Mouse (Mus musculus) forebrain, embryonic 11.5 days (tissue): ENCODE data around the gene Gm13276. TPM values are rescaled to one million over a fixed set of nuclear protein-coding genes. Genes with fewer than 3 reads are reported as not detected.
"Not testable (repeated sequence)": the region's sequence is repeated elsewhere in the genome, so short reads cannot be mapped to it uniquely, and the experiment has no call there.

Experiments
- ATAC-seq: fragments of 200-750 bp; cut with Nextera tagmentation; replicated peaks from 2 replicates; pipeline ENCODE4 v1.8.0; 2017; ENCODE audit warnings: moderate TSS enrichment; ENCODE audit not compliant: low FRiP score
- DNase-seq: peaks from one replicate; pipeline ENCODE4 v3.0.0-alpha.2; 2017; ENCODE audit warnings: low spot score
- H3K27ac ChIP-seq: fragments of 300-500 bp; sonication (generic); 2 replicates; pipeline ENCODE4 v1.5.1; 2014; ENCODE audit warnings: low read depth, low read length
- H3K27me3 ChIP-seq: fragments of 300-500 bp; sonication (generic); 2 replicates; pipeline ENCODE4 v1.6.1; 2014; ENCODE audit warnings: mild to moderate bottlenecking, low read length, mixed read lengths; ENCODE audit not compliant: control insufficient read depth, insufficient read depth
- H3K36me3 ChIP-seq: fragments of 300-500 bp; sonication (generic); 2 replicates; pipeline ENCODE4 v1.6.1; 2014; ENCODE audit warnings: mild to moderate bottlenecking, low read length, moderate library complexity, mixed read lengths; ENCODE audit not compliant: control insufficient read depth, insufficient read depth
- H3K4me1 ChIP-seq: fragments of 300-500 bp; sonication (generic); replicated peaks from 2 replicates; pipeline ENCODE4 v1.6.1; 2014; ENCODE audit warnings: low read length, mixed read lengths; ENCODE audit not compliant: control insufficient read depth, insufficient read depth
- H3K4me2 ChIP-seq: fragments of 300-500 bp; sonication (generic); 2 replicates; pipeline ENCODE4 v1.6.1; 2014; ENCODE audit warnings: low read depth, mild to moderate bottlenecking, low read length, moderate library complexity, mixed read lengths; ENCODE audit not compliant: severe bottlenecking
- H3K4me3 ChIP-seq: fragments of 300-500 bp; sonication (generic); 2 replicates; pipeline ENCODE4 v1.5.1; 2014; ENCODE audit warnings: low read depth, low read length
- H3K9ac ChIP-seq: fragments of 300-500 bp; sonication (generic); 2 replicates; pipeline ENCODE4 v1.6.1; 2014; ENCODE audit warnings: low read length
- H3K9me3 ChIP-seq: fragments of 300-500 bp; sonication (generic); 2 replicates; pipeline ENCODE4 v1.6.1; 2016; ENCODE audit warnings: low read length, mixed read lengths; ENCODE audit not compliant: control insufficient read depth
- WGBS: fragments of 180-500 bp; shearing (Covaris S2); extraction: QIAGEN DNeasy Blood & Tissue Kit; methylation state at CpG from one replicate; pipeline ENCODE4 v1.1.7; 2014; 5-methylcytosine and 5-hydroxymethylcytosine counted together
- polyA plus RNA-seq: library from polyadenylated mRNA; unstranded; fragments of >200 nt; fragmentation: Nextera tagmentation; extraction: Ambion mirVana; gene quantifications from 2 replicates; pipeline ENCODE4 v1.2.1, GENCODE M21; 2014

Gene Gm13276
- polyA plus RNA-seq, result not detected in 2 replicates

DNA sequence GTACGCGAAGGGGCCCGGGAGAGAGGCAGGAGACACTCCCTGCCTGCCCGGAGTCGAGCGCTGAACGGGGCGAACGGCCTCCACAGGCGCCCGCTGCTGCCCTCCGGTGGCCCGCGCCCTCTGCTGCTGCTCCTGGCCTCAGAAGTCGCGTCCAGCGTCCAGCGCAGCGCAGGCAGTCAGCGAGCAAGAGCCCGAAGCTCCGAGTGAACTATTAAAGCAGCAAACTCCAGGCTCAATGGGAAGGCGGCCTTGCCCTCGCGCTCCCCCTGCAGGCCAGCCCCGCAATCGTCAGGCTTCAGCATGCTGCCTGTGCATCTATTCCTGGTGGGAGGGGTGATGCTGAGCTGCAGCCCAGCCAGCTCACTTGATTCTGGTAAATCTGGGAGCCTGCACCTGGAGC, at the start of gene Gm13276:
Gm13276 (plus strand) TSS at position 301 of the 400 bp plus-strand sequence.
- not testable (repeated sequence) for H3K36me3 ChIP-seq, ATAC-seq, H3K27ac ChIP-seq, H3K4me2 ChIP-seq, H3K9ac ChIP-seq, H3K4me3 ChIP-seq, H3K4me1 ChIP-seq, H3K27me3 ChIP-seq, DNase-seq, H3K9me3 ChIP-seq
- no CpG with 5 or more reads among the region's 27 CpGs for WGBS

DNA sequence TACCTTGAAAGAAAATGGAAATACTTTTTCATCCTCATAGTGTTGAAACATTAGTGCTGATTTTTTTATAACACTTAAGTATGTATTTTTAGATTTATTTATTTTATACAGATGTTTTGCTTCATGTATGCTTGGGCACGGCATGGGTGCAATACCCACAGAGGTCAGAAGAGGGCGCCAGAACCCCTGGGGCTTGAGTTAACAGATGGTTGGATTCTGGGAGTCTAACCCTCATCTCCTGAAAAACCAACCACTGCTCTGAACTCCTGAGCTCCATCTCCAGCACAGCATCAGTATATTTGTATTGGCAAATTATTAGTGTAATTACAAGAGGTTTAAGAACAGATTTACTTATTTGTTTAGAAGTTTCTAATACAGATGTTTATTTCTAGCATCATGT, 47.0 kb upstream of the Gm13276 start:
- no peaks in the 10 kb centered on the region for H3K27me3 ChIP-seq
- no peak overlapping the region for H3K4me2 ChIP-seq
- no peak overlapping the region for H3K4me3 ChIP-seq
- no peaks in the 10 kb centered on the region for H3K9me3 ChIP-seq
- H3K27ac ChIP-seq, result no peak overlapping the region
- 6% methylated on average over 2 of the region's 2 CpGs for WGBS
- no peaks in the 10 kb centered on the region for H3K4me1 ChIP-seq
- ATAC-seq, result peak; percentile 61; the same call in 1 of the 2 replicates
- peak; percentile 90 for DNase-seq
- H3K9ac ChIP-seq, result no peak overlapping the region
- no peaks in the 10 kb centered on the region for H3K36me3 ChIP-seq

- Histone ChIP-seq H3K4me3 (no peak overlapping the region), H3K36me3 (no peaks in the 10 kb centered on the region), H3K9ac (no peak overlapping the region), H3K4me1 (no peaks in the 10 kb centered on the region), H3K27me3 (no peaks in the 10 kb centered on the region), H3K9me3 (no peaks in the 10 kb centered on the region), H3K4me2 (no peak overlapping the region), H3K27ac (no peak overlapping the region)
- DNase-seq, result no peak
- no peak for ATAC-seq
- WGBS, result 95% methylated on average over 6 of the region's 6 CpGs
These were observed 46.5 kb upstream of the Gm13276 start for GRCm38 (mm10) chr4:88739036-88739435.

DNA sequence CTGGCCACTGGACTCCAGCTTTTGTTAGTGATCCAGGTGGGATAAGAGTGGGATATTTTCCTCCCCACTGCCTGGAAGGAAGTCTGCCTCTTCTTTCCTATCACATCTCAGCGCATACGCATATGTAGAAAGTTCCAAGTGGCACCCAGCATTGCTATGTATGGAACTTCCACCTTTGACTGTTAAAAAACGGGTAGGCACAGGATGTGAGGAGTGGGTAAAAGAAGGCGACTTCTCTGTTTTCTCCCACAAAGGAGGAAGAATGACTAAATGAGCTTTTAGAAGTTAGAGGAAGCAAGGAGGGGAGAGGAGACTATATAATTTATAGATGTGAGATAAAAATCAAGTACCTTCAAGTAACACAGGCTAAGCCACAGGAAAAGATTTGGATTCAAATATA, 44.1 kb upstream of the Gm13276 start:
- Histone ChIP-seq H3K9me3 (no peaks in the 10 kb centered on the region), H3K4me1 (no peaks in the 10 kb centered on the region), H3K4me2 (no peak overlapping the region), H3K4me3 (no peak overlapping the region), H3K36me3 (no peaks in the 10 kb centered on the region), H3K27me3 (no peaks in the 10 kb centered on the region), H3K27ac (no peak overlapping the region), H3K9ac (no peak overlapping the region)
- WGBS, result 93% methylated on average over 4 of the region's 4 CpGs
- ATAC-seq (no peak), DNase-seq (no peak)

DNA sequence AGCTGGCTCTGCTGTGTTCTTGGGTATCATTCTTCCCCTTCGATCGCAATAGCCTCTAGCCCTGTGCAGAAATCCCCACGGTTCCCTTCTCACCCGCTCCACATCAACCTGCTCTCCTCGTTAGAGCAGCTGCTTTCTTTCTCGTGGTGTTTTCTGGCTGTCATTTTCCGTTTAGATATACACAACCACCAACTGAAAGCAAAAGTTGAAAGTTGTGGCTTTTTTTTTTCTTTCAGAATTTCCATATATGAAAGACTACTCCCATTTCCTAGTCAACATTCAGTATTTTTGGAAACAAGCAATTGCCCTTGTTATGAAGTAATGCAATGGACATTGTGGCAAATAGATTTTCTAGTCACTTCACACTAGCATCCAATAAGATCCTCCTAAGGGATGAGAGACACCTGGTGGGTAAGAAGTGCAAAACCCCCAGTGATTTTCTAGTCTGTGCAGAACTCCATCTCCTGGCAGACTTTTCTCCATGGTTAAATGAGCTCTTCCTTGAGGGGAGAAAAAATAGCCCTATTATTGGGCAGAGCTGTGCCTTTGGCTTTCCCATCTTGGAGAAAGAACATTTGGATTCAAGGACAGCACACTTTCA, 42.6 kb upstream of the Gm13276 start:
- ATAC-seq, result no peak
- Histone ChIP-seq H3K4me2 (no peak overlapping the region), H3K9me3 (no peaks in the 10 kb centered on the region)

DNA sequence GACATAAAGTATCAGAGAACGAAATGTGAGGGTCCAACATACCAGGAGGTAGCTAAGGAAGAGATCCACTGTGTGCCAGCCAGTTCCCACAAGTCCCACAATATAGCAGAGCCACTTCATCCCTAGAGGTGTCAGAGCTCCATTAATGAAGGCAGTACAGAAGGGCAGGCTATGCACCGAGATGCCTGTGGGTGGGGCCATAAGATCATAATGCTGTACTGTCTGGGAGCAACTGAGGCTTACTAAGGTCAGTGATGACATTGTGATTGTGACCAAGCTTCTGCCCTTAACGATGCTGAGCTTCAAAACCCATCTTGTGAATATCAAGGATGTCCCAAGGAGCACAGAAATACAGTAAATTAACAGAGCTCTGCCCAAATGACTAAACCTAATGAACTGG, 41.3 kb upstream of the Gm13276 start:
- no peak overlapping the region for H3K27ac ChIP-seq
- H3K27me3 ChIP-seq, result no peaks in the 10 kb centered on the region
- 74% methylated on average over 3 of the region's 3 CpGs for WGBS
- no peaks in the 10 kb centered on the region for H3K4me1 ChIP-seq
- H3K4me2 ChIP-seq, result no peak overlapping the region
- H3K36me3 ChIP-seq, result no peaks in the 10 kb centered on the region
- H3K9ac ChIP-seq, result no peak overlapping the region
- no peak for DNase-seq
- no peaks in the 10 kb centered on the region for H3K9me3 ChIP-seq
- H3K4me3 ChIP-seq, result no peak overlapping the region
- no peak for ATAC-seq

More for the DNA sequence above, 42.6 kb upstream of the Gm13276 start:
- Histone ChIP-seq H3K36me3 (no peaks in the 10 kb centered on the region), H3K4me1 (no peaks in the 10 kb centered on the region), H3K27ac (no peak overlapping the region), H3K27me3 (no peaks in the 10 kb centered on the region), H3K9ac (no peak overlapping the region), H3K4me3 (no peak overlapping the region)
- DNase-seq, result no peak
- WGBS, result 77% methylated on average over 7 of the region's 7 CpGs

DNA sequence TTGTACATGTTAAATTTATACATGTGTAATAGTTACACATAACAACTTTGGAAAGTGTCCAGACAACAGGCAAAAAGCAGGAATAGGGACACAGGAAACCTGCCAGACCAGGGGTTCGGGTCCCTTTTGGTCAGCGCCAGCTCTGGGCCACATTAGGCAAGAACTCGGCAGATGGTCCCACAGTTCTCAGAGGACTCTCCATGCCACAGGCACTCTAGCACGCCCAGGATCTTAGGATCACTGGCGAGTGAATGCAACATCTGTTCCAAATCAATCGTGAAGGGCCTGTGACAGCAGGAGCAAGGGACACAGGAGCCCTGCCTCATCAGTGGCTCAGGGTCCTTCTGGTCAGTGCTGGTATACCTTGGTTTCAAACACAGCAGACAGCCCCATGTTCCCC, 35.6 kb upstream of the Gm13276 start:
- DNase-seq (no peak), ATAC-seq (no peak)
- H3K36me3 ChIP-seq, result no peaks in the 10 kb centered on the region
- H3K9ac ChIP-seq, result no peak overlapping the region
- H3K4me3 ChIP-seq, result no peak overlapping the region
- H3K27ac ChIP-seq, result no peak overlapping the region
- 70% methylated on average over 6 of the region's 6 CpGs for WGBS
- no peaks in the 10 kb centered on the region for H3K27me3 ChIP-seq
- no peaks in the 10 kb centered on the region for H3K4me1 ChIP-seq
- H3K9me3 ChIP-seq, result no peaks in the 10 kb centered on the region
- no peak overlapping the region for H3K4me2 ChIP-seq

GRCm38 (mm10) chr4:88754818-88755340, 30.6 kb upstream of the Gm13276 start, which contains the start of gene Gm13271:
Gene Gm13271 (plus strand): TSS chr4:88754868.
- H3K4me1 ChIP-seq, H3K36me3 ChIP-seq, H3K9me3 ChIP-seq, H3K9ac ChIP-seq, DNase-seq, ATAC-seq, H3K27me3 ChIP-seq, H3K4me2 ChIP-seq, H3K4me3 ChIP-seq, H3K27ac ChIP-seq: not testable (repeated sequence)
- 70% methylated on average over 15 of the region's 15 CpGs for WGBS
